Mouse (Mus musculus): ENCODE results near the gene Alkbh6.

- TF ChIP-seq CTCF (IDR thresholded peaks at IDR 0.05; ENCODE audit: low read depth) (no peak), EP300 (IDR thresholded peaks at IDR 0.05; ENCODE audit: low read depth) (no peak)
Measured at GRCm38 (mm10) chr7:30291215-30292131, 17.0 kb upstream of the Alkbh6 start, which contains the start of gene Clip3.

Data from liver, embryonic 14.5 days (tissue).